Mouse (Mus musculus) kidney, postnatal 0 days (tissue): ENCODE measurements at regions not wholly inside any gene's neighbourhood (a gene's known extent, or its start where the extent isn't known, plus 50 kb on each side); places are given as distances from the start of the nearest gene placed in this dataset.

Source experiments
- ATAC-seq: fragments of 200-750 bp; cut with Nextera tagmentation; replicated peaks from 2 replicates; pipeline ENCODE4 v1.8.0; 2017; ENCODE audit warnings: low read depth, moderate number of reproducible peaks, moderate TSS enrichment, moderate library complexity; ENCODE audit not compliant: low FRiP score
- DNase-seq: peaks from one replicate; pipeline ENCODE4 v3.0.0-alpha.2; 2016; ENCODE audit warnings: low spot score
- H3K27ac ChIP-seq: fragments of 300-500 bp; sonication (generic); 2 replicates; pipeline ENCODE4 v1.5.1; 2014; ENCODE audit warnings: mild to moderate bottlenecking
- H3K27me3 ChIP-seq: fragments of 300-500 bp; sonication (generic); 2 replicates; pipeline ENCODE4 v1.6.1; 2014; ENCODE audit warnings: low read length, mixed read lengths; ENCODE audit not compliant: insufficient read depth
- H3K36me3 ChIP-seq: fragments of 300-500 bp; sonication (generic); 2 replicates; pipeline ENCODE4 v1.6.1; 2014; ENCODE audit warnings: low read length, mixed read lengths; ENCODE audit not compliant: insufficient read depth
- H3K4me1 ChIP-seq: fragments of 300-500 bp; sonication (generic); replicated peaks from 2 replicates; pipeline ENCODE4 v1.6.1; 2014; ENCODE audit warnings: antibody characterized with exemption, low read length, mixed read lengths; ENCODE audit not compliant: insufficient read depth
- H3K4me2 ChIP-seq: fragments of 300-500 bp; sonication (generic); 2 replicates; pipeline ENCODE4 v1.6.1; 2014; ENCODE audit warnings: mild to moderate bottlenecking, low read length, moderate library complexity, mixed read lengths
- H3K4me3 ChIP-seq: fragments of 300-500 bp; sonication (generic); replicated peaks from 2 replicates; pipeline ENCODE4 v1.5.1; 2014; ENCODE audit warnings: low read depth, low read length
- H3K9ac ChIP-seq: fragments of 300-500 bp; sonication (generic); 2 replicates; pipeline ENCODE4 v1.6.1; 2014; ENCODE audit warnings: low read depth, low read length
- H3K9me3 ChIP-seq: fragments of 300-500 bp; sonication (generic); replicated peaks from 2 replicates; pipeline ENCODE4 v1.6.1; 2016; ENCODE audit warnings: low read length, inconsistent platforms, mixed read lengths
- CTCF ChIP-seq: IDR thresholded peaks from 2 replicates; pipeline ENCODE4 v1.5.1; 2016; ENCODE audit warnings: antibody characterized with exemption, low read depth, mild to moderate bottlenecking, moderate library complexity
- WGBS: fragments of 180-500 bp; shearing (Covaris S2); extraction: QIAGEN DNeasy Blood & Tissue Kit; methylation state at CpG from one replicate; pipeline ENCODE4 v1.1.7; 2014; 5-methylcytosine and 5-hydroxymethylcytosine counted together

- no peak overlapping the region for H3K27ac ChIP-seq
- ATAC-seq (no peak), DNase-seq (no peak)
- H3K4me2 ChIP-seq = no peak overlapping the region
- no peak overlapping the region for H3K9ac ChIP-seq
- WGBS = 80% methylated on average over 9 of the region's 9 CpGs
- H3K27me3 ChIP-seq = no peaks in the 10 kb centered on the region
- no peak overlapping the region for H3K4me3 ChIP-seq
- no peaks in the 10 kb centered on the region for H3K36me3 ChIP-seq
- H3K4me1 ChIP-seq = no peaks in the 10 kb centered on the region
- no peak for TF ChIP-seq CTCF
- no peaks in the 10 kb centered on the region for H3K9me3 ChIP-seq
These were observed 55.2 kb upstream of the Fer start for GRCm38 (mm10) chr17:63807590-63808228.

- no peak for ATAC-seq
- peak; percentile 21 for DNase-seq
- TF ChIP-seq CTCF = no peak
These were observed 54.1 kb upstream of the Fer start for GRCm38 (mm10) chr17:63808756-63809155.

GRCm38 (mm10) chr17:63811246-63811785 is 51.5 kb upstream of the Fer start:
- no peak overlapping the region for H3K4me2 ChIP-seq
- no peak overlapping the region for H3K9ac ChIP-seq
- H3K9me3 ChIP-seq = no peaks in the 10 kb centered on the region
- DNase-seq (peak; percentile 17), ATAC-seq (no peak)
- no peak for TF ChIP-seq CTCF
- 17% methylated on average over 9 of the region's 9 CpGs for WGBS
- no peak overlapping the region for H3K4me3 ChIP-seq
- no peak overlapping the region for H3K27ac ChIP-seq
- no peaks in the 10 kb centered on the region for H3K27me3 ChIP-seq
- no peaks in the 10 kb centered on the region for H3K36me3 ChIP-seq
- H3K4me1 ChIP-seq = no peaks in the 10 kb centered on the region

More at GRCm38 (mm10) chr17:63808756-63809155, 54.1 kb upstream of the Fer start:
- WGBS = 63% methylated on average over 6 of the region's 6 CpGs
- Histone ChIP-seq H3K27me3 (no peaks in the 10 kb centered on the region), H3K4me3 (no peak overlapping the region), H3K4me2 (no peak overlapping the region), H3K36me3 (no peaks in the 10 kb centered on the region), H3K27ac (no peak overlapping the region), H3K4me1 (no peaks in the 10 kb centered on the region), H3K9ac (no peak overlapping the region), H3K9me3 (no peaks in the 10 kb centered on the region)

GRCm38 (mm10) chr17:63812586-63812985 is 50.3 kb upstream of the Fer start:
- H3K27ac ChIP-seq = no peak overlapping the region
- no peaks in the 10 kb centered on the region for H3K27me3 ChIP-seq
- no peaks in the 10 kb centered on the region for H3K36me3 ChIP-seq
- no peaks in the 10 kb centered on the region for H3K9me3 ChIP-seq
- H3K9ac ChIP-seq = no peak overlapping the region
- no peak for TF ChIP-seq CTCF
- DNase-seq (no peak), ATAC-seq (no peak)
- H3K4me3 ChIP-seq = no peak overlapping the region
- H3K4me1 ChIP-seq = no peaks in the 10 kb centered on the region
- 85% methylated on average over 3 of the region's 3 CpGs for WGBS
- H3K4me2 ChIP-seq = no peak overlapping the region
